Mouse (Mus musculus) embryonic facial prominence, embryonic 14.5 days (tissue): ENCODE measurements around the gene Lag3. TPM values are rescaled to one million over a fixed set of nuclear protein-coding genes. Genes with fewer than 3 reads are reported as not detected.

Experiments used
- ATAC-seq: fragments of 200-750 bp; cut with Nextera tagmentation; 2 replicates; pipeline ENCODE4 v1.8.0; 2017; ENCODE audit warnings: low read depth, moderate number of reproducible peaks, moderate TSS enrichment
- DNase-seq: peaks from one replicate; pipeline ENCODE4 v3.0.0-alpha.2; 2015; ENCODE audit warnings: low spot score
- H3K27ac ChIP-seq: fragments of 300-500 bp; sonication (generic); replicated peaks from 2 replicates; pipeline ENCODE4 v1.5.1; 2014; ENCODE audit warnings: low read depth, mild to moderate bottlenecking, low read length, moderate library complexity
- H3K27me3 ChIP-seq: fragments of 300-500 bp; sonication (generic); replicated peaks from 2 replicates; pipeline ENCODE4 v1.6.1; 2014; ENCODE audit warnings: low read length; ENCODE audit not compliant: control insufficient read depth, insufficient read depth
- H3K36me3 ChIP-seq: fragments of 300-500 bp; sonication (generic); 2 replicates; pipeline ENCODE4 v1.6.1; 2014; ENCODE audit warnings: low read length, mixed read lengths; ENCODE audit not compliant: control insufficient read depth, insufficient read depth
- H3K4me1 ChIP-seq: fragments of 300-500 bp; sonication (generic); 2 replicates; pipeline ENCODE4 v1.6.1; 2014; ENCODE audit warnings: antibody characterized with exemption, low read length; ENCODE audit not compliant: control insufficient read depth, insufficient read depth
- H3K4me2 ChIP-seq: fragments of 300-500 bp; sonication (generic); 2 replicates; pipeline ENCODE4 v1.6.1; 2014; ENCODE audit warnings: low read depth, mild to moderate bottlenecking, low read length, moderate library complexity, mixed read lengths
- H3K4me3 ChIP-seq: fragments of 300-500 bp; sonication (generic); 2 replicates; pipeline ENCODE4 v1.5.1; 2014; ENCODE audit warnings: low read depth, mild to moderate bottlenecking, low read length
- H3K9ac ChIP-seq: fragments of 300-500 bp; sonication (generic); 2 replicates; pipeline ENCODE4 v1.6.1; 2014; ENCODE audit warnings: low read depth, mild to moderate bottlenecking, low read length, moderate library complexity, mixed read lengths
- H3K9me3 ChIP-seq: fragments of 300-500 bp; sonication (generic); 2 replicates; pipeline ENCODE4 v1.6.1; 2016; ENCODE audit warnings: low read length; ENCODE audit not compliant: control insufficient read depth
- WGBS: fragments of 180-500 bp; shearing (Covaris S2); extraction: QIAGEN DNeasy Blood & Tissue Kit; methylation state at CpG from one replicate; pipeline ENCODE4 v1.1.7; 2014; 5-methylcytosine and 5-hydroxymethylcytosine counted together
- polyA plus RNA-seq: library from polyadenylated mRNA; unstranded; fragments of >200 nt; fragmentation: Nextera tagmentation; extraction: Ambion mirVana; gene quantifications from 2 replicates; pipeline ENCODE4 v1.2.1, GENCODE M21; 2014

Gene Lag3
- polyA plus RNA-seq, 1 experiment from 2014 or later: 2.4 TPM

DNA sequence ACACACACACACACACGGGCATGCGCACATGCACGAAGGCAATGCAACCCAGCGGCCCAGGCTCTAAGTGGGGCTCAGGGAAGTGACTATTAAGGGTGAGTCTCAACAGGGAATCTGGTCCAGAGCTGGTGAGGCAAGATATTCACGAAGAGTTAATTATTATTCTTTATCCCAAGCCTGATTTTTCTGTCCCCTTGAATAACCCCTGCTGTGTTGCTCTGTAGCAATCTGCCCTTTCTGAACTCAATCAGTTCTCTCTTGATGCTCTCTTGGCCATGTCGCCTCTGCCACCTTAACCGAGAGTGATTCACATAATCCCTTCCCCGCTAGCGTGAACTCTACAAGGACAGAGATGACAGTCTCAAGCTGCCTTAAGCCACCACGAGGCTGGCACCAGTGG, 28.2 kb downstream of the Lag3 start:
- Histone ChIP-seq H3K9ac (no peak overlapping the region), H3K36me3 (no peaks in the 10 kb centered on the region), H3K27ac (no peak overlapping the region), H3K4me1 (no peaks in the 10 kb centered on the region; the same call in 1 of the 2 replicates), H3K4me3 (no peak overlapping the region), H3K27me3 (no peaks in the 10 kb centered on the region), H3K4me2 (no peak overlapping the region), H3K9me3 (no peaks in the 10 kb centered on the region)
- ATAC-seq (no peak), DNase-seq (no peak)
- 82% methylated on average over 10 of the region's 10 CpGs for WGBS

GRCm38 (mm10) chr6:124881821-124882220, 29.7 kb downstream of the Lag3 start:
- 88% methylated on average over 9 of the region's 9 CpGs for WGBS
- Histone ChIP-seq H3K4me2 (no peak overlapping the region), H3K9me3 (no peaks in the 10 kb centered on the region), H3K4me3 (no peak overlapping the region), H3K9ac (no peak overlapping the region), H3K4me1 (no peaks in the 10 kb centered on the region; the same call in 1 of the 2 replicates), H3K27ac (no peak overlapping the region), H3K36me3 (no peaks in the 10 kb centered on the region), H3K27me3 (no peaks in the 10 kb centered on the region)
- DNase-seq: no peak
- ATAC-seq: no peak

GRCm38 (mm10) chr6:124879390-124879789, 32.1 kb downstream of the Lag3 start:
- H3K27ac ChIP-seq: no peak overlapping the region
- H3K4me1 ChIP-seq: no peaks in the 10 kb centered on the region
- 49% methylated on average over 6 of the region's 6 CpGs for WGBS
- ATAC-seq (peak; percentile 22; the same call in 1 of the 2 replicates), DNase-seq (no peak)
- H3K9ac ChIP-seq: no peak overlapping the region
- H3K36me3 ChIP-seq: no peaks in the 10 kb centered on the region
- H3K4me2 ChIP-seq: no peak overlapping the region
- H3K9me3 ChIP-seq: no peaks in the 10 kb centered on the region
- no peaks in the 10 kb centered on the region for H3K27me3 ChIP-seq
- H3K4me3 ChIP-seq: no peak overlapping the region

- 37% methylated on average over 3 of the region's 3 CpGs for WGBS
- no peak for ATAC-seq
- no peak overlapping the region for H3K4me3 ChIP-seq
- H3K4me1 ChIP-seq: no peaks in the 10 kb centered on the region
- no peaks in the 10 kb centered on the region for H3K36me3 ChIP-seq
- no peak for DNase-seq
- H3K27me3 ChIP-seq: no peaks in the 10 kb centered on the region
- H3K27ac ChIP-seq: no peak overlapping the region
- H3K9ac ChIP-seq: no peak overlapping the region
- no peaks in the 10 kb centered on the region for H3K9me3 ChIP-seq
- H3K4me2 ChIP-seq: no peak overlapping the region
These were observed 37.2 kb downstream of the Lag3 start for GRCm38 (mm10) chr6:124874348-124874747.

- Histone ChIP-seq H3K36me3 (no peaks in the 10 kb centered on the region), H3K4me3 (no peak overlapping the region), H3K9ac (no peak overlapping the region), H3K4me1 (peaks cover 7% of the 10 kb centered on the region), H3K27ac (no peak overlapping the region), H3K4me2 (no peak overlapping the region), H3K9me3 (no peaks in the 10 kb centered on the region), H3K27me3 (no peaks in the 10 kb centered on the region)
- no peak for DNase-seq
- 62% methylated on average over 6 of the region's 7 CpGs for WGBS
- ATAC-seq: no peak
These were observed 44.9 kb downstream of the Lag3 start for GRCm38 (mm10) chr6:124866560-124866959.

DNA sequence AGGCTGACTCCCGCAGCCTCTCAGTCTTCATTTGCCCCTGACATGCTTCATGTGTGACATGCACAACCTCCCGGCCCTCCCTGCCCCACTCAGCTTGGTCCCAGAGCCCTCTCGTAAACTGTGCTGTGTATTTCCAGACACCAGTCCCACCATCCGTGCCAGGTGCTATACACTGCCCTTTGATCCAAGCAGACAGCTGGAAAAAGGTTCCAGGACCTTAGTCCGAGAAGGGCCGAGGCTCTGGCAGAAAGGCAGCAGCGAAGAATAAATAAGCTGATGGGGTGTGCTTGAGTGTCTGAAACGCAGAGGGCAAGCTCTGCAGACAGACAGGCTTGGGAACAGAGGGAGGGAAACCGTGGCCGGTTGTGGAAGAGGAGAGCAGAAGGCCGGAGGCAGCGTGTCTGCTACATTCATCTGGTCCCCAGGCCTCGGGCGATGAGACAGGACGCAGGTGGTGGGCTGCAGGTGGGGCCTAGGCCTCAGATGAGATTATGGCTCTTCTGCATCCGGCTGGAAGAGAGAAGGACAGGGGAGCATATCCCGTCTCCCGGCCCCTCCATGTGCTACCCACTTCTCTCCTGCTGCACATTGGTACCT, 45.6 kb downstream of the Lag3 start:
- Histone ChIP-seq H3K9ac (peak overlapping the region; percentile 25; the same call in 1 of the 2 replicates), H3K9me3 (no peaks in the 10 kb centered on the region), H3K4me3 (no peak overlapping the region), H3K4me2 (no peak overlapping the region), H3K4me1 (peaks cover 7% of the 10 kb centered on the region), H3K27me3 (no peaks in the 10 kb centered on the region), H3K27ac (no peak overlapping the region), H3K36me3 (no peaks in the 10 kb centered on the region)
- WGBS: 50% methylated on average over 15 of the region's 18 CpGs
- no peak for DNase-seq
- ATAC-seq: no peak

- Histone ChIP-seq H3K36me3 (no peaks in the 10 kb centered on the region), H3K9ac (peak within 1 kb of the TSS; percentile 76), H3K4me1 (peaks cover 7% of the 10 kb centered on the region), H3K4me3 (peak within 1 kb of the TSS; percentile 57), H3K27ac (peak within 1 kb of the TSS; percentile 48), H3K27me3 (no peaks in the 10 kb centered on the region), H3K9me3 (no peaks in the 10 kb centered on the region), H3K4me2 (peak within 1 kb of the TSS; percentile 95)
- WGBS: under 1% methylated on average over 32 of the region's 43 CpGs
- DNase-seq (peak; percentile 82), ATAC-seq (peak; percentile 81)
These were observed 47.7 kb downstream of the Lag3 start, which contains the start of gene Gpr162 for GRCm38 (mm10) chr6:124863658-124864298. Gene Gpr162, minus strand, starts transcription at chr6:124863983.

- Histone ChIP-seq H3K27me3 (no peaks in the 10 kb centered on the region), H3K4me1 (peaks cover 10% of the 10 kb centered on the region), H3K9ac (peak overlapping the region; percentile 76), H3K9me3 (no peaks in the 10 kb centered on the region), H3K4me3 (peak overlapping the region; percentile 57), H3K27ac (peak overlapping the region; percentile 48; the same call in 1 of the 2 replicates), H3K36me3 (no peaks in the 10 kb centered on the region), H3K4me2 (peak overlapping the region; percentile 95)
- under 1% methylated on average over 11 of the region's 16 CpGs for WGBS
- DNase-seq (no peak), ATAC-seq (peak; percentile 17; the same call in 1 of the 2 replicates)
These were observed 48.3 kb downstream of the Lag3 start for GRCm38 (mm10) chr6:124863125-124863657.
